Mouse (Mus musculus) forebrain, embryonic 13.5 days (tissue): ENCODE results near the gene Mif. TPM values are rescaled to one million over a fixed set of nuclear protein-coding genes. Genes with fewer than 3 reads are reported as not detected.
A peak's percentile ranks its signal among the peaks of the same experiment; 100 is the strongest.
"Not testable (repeated sequence)": the region's sequence is repeated elsewhere in the genome, so short reads cannot be mapped to it uniquely, and the experiment has no call there.

Experiments
- ATAC-seq: fragments of 200-750 bp; cut with Nextera tagmentation; 2 replicates; pipeline ENCODE4 v1.8.0; 2017
- H3K27ac ChIP-seq: fragments of 300-500 bp; sonication (generic); 2 replicates; pipeline ENCODE4 v1.5.1; 2015; ENCODE audit warnings: inconsistent platforms, mild to moderate bottlenecking, moderate library complexity
- H3K27me3 ChIP-seq: fragments of 300-500 bp; sonication (generic); 2 replicates; pipeline ENCODE4 v1.6.1; 2015; ENCODE audit warnings: mild to moderate bottlenecking, inconsistent platforms
- H3K36me3 ChIP-seq: fragments of 300-500 bp; sonication (generic); 2 replicates; pipeline ENCODE4 v1.6.1; 2015; ENCODE audit warnings: mild to moderate bottlenecking, inconsistent platforms; ENCODE audit not compliant: poor library complexity, severe bottlenecking
- H3K4me1 ChIP-seq: fragments of 300-500 bp; sonication (generic); 2 replicates; pipeline ENCODE4 v1.6.1; 2015; ENCODE audit warnings: inconsistent platforms
- H3K4me2 ChIP-seq: fragments of 300-500 bp; sonication (generic); 2 replicates; pipeline ENCODE4 v1.6.1; 2015; ENCODE audit warnings: inconsistent platforms, mild to moderate bottlenecking, moderate library complexity
- H3K4me3 ChIP-seq: fragments of 300-500 bp; sonication (generic); 2 replicates; pipeline ENCODE4 v1.5.1; 2015; ENCODE audit warnings: mild to moderate bottlenecking, inconsistent platforms
- H3K9ac ChIP-seq: fragments of 300-500 bp; sonication (generic); 2 replicates; pipeline ENCODE4 v1.6.1; 2015; ENCODE audit warnings: mild to moderate bottlenecking, inconsistent platforms
- H3K9me3 ChIP-seq: fragments of 300-500 bp; sonication (generic); replicated peaks from 2 replicates; pipeline ENCODE4 v1.6.1; 2016; ENCODE audit warnings: inconsistent platforms
- WGBS: fragments of 180-500 bp; shearing (Covaris S2); methylation state at CpG from one replicate; pipeline ENCODE4 v1.1.7; 2015; 5-methylcytosine and 5-hydroxymethylcytosine counted together
- polyA plus RNA-seq: library from polyadenylated mRNA; unstranded; fragments of >200 nt; fragmentation: Nextera tagmentation; extraction: Ambion mirVana; gene quantifications from 2 replicates; pipeline ENCODE4 v1.2.1, GENCODE M21; 2015

Gene Mif
- polyA plus RNA-seq, 1 experiment from 2014 or later: 1,962 TPM

DNA sequence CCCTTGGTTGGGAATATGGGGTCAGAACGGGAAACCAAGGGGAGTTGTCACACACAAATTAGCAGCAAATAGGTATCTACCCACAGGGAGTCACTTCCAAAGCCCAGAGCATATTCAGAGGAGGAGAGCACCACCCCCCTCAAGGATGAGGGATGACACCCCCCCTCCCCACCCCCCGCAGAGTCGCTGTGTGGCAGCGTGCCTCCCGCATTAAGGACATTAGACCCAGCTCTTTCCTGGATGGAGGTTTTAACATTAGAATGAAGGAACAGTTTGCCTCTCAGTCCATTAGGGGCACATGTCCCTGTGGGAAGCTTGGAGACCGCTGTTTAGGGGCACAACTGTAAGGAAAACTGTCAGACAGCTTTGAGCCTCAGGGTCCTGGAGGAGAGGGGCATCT is 9.0 kb downstream of the Mif start:
- no peaks in the 10 kb centered on the region for H3K27me3 ChIP-seq
- peaks cover 13% of the 10 kb centered on the region for H3K4me1 ChIP-seq
- H3K36me3 ChIP-seq: 0 out of 2 replicates have a peak, but pooled peaks cover 3% of the 10 kb centered on the region
- no peak overlapping the region for H3K27ac ChIP-seq
- H3K9ac ChIP-seq: peak overlapping the region; percentile 3; the same call in 1 of the 2 replicates
- no peak for ATAC-seq
- 7% methylated on average over 6 of the region's 6 CpGs for WGBS
- H3K4me2 ChIP-seq: no peak overlapping the region
- no peaks in the 10 kb centered on the region for H3K9me3 ChIP-seq
- no peak overlapping the region for H3K4me3 ChIP-seq

DNA sequence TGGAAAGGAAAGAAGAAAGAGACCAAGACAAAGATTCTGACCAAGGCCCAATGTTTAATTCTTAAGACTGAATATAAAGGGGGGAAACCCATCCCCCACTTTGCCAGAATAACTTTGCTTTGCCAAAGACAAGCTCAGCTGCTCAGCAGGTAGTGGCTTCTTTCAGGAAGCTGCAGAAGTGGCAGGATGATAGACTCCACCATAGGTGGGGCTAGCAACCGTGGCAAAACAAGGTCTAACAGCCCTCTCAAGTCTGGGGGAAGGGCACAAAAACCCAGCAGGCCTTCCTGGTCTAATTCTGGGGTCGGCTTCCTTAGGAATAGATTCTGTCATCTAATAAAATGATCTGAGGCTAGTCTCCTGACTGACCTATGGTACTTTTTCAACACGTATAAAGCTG is 11.7 kb downstream of the Mif start:
- Histone ChIP-seq H3K9me3 (no peaks in the 10 kb centered on the region), H3K4me1 (peaks cover 13% of the 10 kb centered on the region), H3K4me3 (no peak overlapping the region), H3K9ac (no peak overlapping the region), H3K4me2 (no peak overlapping the region), H3K27ac (no peak overlapping the region), H3K27me3 (no peaks in the 10 kb centered on the region), H3K36me3 (no peaks in the 10 kb centered on the region)
- WGBS: 35% methylated on average over 3 of the region's 3 CpGs
- ATAC-seq: no peak

DNA sequence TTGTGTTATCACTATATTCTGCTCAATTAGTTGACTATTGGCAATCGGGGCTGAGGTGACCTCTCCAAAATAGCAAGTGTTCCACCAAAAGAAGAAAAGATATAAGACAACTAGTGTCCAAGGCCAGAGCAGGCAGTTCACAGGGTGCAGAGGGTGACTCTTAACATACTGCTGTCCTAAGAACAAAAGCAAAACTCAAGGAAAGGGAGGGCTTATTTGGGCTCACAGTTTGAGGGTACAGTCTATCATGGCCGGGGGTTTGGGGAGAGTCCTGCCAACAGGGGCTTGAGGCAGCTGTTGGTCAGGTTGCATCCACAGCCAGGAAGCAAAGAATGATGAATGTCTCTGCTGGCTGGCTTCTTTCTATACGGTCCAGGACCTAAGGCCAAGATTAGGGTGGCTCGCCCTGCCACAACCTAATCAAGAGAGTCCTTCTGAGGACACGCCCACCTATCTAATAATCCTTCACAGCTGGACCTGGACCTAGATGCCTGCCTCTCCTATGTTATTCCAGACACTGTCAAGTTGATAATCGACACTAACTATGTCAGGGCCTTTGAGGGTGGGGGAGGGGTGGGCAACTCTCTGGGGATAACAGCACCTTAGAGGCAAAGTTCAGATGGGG is 14.6 kb downstream of the Mif start:
- Histone ChIP-seq H3K9ac (no peak overlapping the region), H3K27ac (no peak overlapping the region), H3K4me1 (no peaks in the 10 kb centered on the region; the same call in 1 of the 2 replicates), H3K4me2 (no peak overlapping the region), H3K27me3 (no peaks in the 10 kb centered on the region), H3K36me3 (no peaks in the 10 kb centered on the region), H3K9me3 (no peaks in the 10 kb centered on the region), H3K4me3 (no peak overlapping the region)
- 78% methylated on average over 6 of the region's 6 CpGs for WGBS
- ATAC-seq: no peak

DNA sequence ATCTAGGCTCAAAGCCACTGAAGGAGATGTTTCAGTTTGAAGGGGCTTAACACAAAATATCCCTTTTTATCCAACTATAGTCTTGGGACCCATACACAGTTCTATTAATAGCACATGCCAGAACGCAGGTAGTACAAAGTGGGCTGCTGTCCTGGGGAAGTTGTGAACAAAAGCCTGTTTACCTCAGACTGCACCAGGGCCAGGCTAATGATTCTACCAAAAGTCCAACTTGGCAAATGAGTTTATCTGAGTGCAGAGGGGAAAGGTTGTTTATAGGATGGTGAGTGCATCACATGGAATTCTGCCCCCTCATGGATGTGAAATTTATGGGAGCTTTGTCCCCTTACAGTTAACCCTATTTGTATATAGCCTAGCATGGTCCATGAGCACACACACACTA is 15.2 kb downstream of the Mif start:
- no peak for ATAC-seq
- Histone ChIP-seq H3K9me3 (no peaks in the 10 kb centered on the region), H3K4me1 (no peaks in the 10 kb centered on the region; the same call in 1 of the 2 replicates), H3K4me2 (no peak overlapping the region), H3K27me3 (no peaks in the 10 kb centered on the region), H3K27ac (no peak overlapping the region), H3K36me3 (no peaks in the 10 kb centered on the region), H3K9ac (no peak overlapping the region), H3K4me3 (no peak overlapping the region)
- 68% methylated on average over 1 of the region's 1 CpGs for WGBS

DNA sequence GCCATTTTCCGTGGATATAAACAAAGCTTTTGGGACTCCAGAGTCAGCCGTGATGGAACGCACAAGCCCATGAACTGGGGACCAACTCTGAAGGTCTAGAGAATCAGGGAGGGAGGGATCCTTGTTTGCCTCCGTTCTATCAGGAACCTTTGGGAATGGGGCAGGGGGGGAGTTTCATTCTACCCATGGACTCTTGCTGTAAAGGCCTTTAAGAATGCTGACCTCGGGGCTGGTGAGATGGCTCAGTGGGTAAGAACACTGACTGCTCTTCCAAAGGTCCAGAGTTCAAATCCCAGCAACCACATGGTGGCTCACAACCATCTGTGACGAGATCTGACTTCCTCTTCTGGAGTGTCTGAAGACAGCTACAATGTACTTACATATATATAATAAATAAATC is 16.1 kb downstream of the Mif start:
- H3K9me3 ChIP-seq, ATAC-seq, H3K27ac ChIP-seq, H3K4me3 ChIP-seq, H3K4me1 ChIP-seq, H3K27me3 ChIP-seq, H3K36me3 ChIP-seq, H3K9ac ChIP-seq, H3K4me2 ChIP-seq: not testable (repeated sequence)
- WGBS: 78% methylated on average over 6 of the region's 6 CpGs

DNA sequence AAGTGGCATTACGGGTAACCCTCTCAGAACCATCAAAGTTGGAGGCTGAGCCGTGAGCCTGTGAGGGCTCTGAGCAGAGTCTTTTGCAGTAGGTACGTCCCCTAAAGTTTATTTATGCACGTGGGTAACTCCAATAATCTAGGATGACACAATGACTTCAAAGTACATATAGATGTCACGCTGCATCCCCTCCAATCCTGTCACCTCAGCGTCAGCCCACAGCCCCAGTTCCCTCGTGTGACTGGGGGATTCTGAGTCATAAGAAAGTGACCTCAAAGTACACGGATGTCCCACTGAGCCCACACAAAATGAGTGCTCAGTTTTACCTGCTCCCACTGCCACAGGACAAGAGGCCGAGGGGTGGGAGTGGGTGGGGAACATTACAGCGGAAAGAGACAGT is 20.9 kb downstream of the Mif start:
- Histone ChIP-seq H3K27me3 (peaks cover 13% of the 10 kb centered on the region), H3K9ac (no peak overlapping the region), H3K27ac (no peak overlapping the region), H3K36me3 (no peaks in the 10 kb centered on the region), H3K4me2 (no peak overlapping the region), H3K4me3 (no peak overlapping the region), H3K4me1 (peaks cover 30% of the 10 kb centered on the region), H3K9me3 (no peaks in the 10 kb centered on the region)
- 88% methylated on average over 10 of the region's 10 CpGs for WGBS
- ATAC-seq: no peak

DNA sequence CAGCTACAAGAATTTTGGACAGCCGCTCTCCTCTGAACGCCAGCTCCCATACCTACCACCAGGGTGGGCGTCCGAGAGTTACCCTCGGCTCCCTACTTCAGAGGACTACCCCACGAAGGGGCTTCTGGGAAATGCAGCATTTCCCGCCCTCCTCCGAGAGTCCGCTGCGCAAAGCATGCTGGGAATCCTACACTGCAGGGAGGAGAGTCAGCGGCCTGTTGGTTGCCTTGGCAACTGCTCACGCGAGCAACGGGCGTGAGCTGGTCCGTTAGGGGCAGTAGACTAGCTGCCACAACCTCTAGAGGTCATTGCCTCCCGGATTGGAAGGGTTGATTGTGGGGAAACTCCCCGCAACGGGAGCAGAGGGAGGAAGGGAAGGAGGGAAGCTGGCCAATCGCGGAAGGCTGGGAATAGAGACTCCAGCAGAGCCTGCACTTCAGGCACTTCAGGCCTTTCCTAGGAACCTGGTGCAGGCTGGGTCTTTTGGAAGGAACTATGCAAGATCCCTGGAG is 22.7 kb downstream of the Mif start, which contains the start of gene Gstt2:
Gstt2 (minus strand) TSS at position 177 of the 512 bp plus-strand sequence.
- ATAC-seq: peak; percentile 88

DNA sequence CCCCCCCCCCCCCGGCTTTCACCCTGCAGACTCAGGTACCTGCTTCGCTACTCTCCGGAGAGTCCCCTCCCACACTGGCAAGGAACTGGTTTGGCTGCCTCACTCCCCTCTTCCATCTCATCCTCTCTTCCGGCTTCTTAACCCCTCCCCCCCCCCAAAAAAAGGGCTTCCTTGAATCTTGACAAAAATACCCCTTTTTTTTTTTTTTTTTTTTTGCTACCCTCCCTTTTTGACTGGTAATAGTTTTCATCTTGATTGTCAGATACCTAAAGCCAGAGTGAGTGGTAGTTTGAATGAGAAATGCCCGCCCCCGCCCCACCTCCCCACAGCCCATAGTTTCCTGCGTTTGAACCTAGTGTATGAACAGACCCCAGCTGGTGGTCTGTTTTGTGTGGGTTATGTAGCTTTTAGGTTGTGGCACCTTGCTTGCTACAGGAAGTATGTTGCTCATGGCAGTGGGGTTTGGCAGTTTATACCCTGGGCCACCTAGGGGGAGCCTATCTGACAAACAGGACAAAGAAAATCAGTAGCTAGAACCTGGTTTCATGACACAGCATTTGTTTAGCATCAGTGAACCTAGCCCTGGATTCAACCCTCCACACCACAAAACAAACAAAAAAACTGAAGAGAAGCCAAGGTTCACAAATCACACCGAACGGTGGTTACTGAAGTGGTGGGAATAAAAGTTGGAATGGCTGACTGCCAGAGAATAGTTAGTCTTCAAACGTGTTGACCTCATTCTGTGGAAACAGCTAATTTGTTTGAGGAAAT is 24.1 kb downstream of the Mif start:
- H3K4me2 ChIP-seq: peak overlapping the region; percentile 53
- peak overlapping the region; percentile 22 for H3K4me3 ChIP-seq
- H3K4me1 ChIP-seq: peaks cover 37% of the 10 kb centered on the region
- 0 out of 2 replicates have a peak, but pooled peaks have one; percentile 3 for ATAC-seq
- 35% methylated on average over 6 of the region's 10 CpGs for WGBS
- H3K36me3 ChIP-seq: no peaks in the 10 kb centered on the region
- H3K27me3 ChIP-seq: peaks cover 32% of the 10 kb centered on the region
- H3K9ac ChIP-seq: no peak overlapping the region
- H3K9me3 ChIP-seq: no peaks in the 10 kb centered on the region
- H3K27ac ChIP-seq: no peak overlapping the region

More for the DNA sequence above, 22.7 kb downstream of the Mif start, which contains the start of gene Gstt2:
- H3K27ac ChIP-seq: peak within 1 kb of the TSS; percentile 57
- peak within 1 kb of the TSS; percentile 69 for H3K4me2 ChIP-seq
- H3K4me1 ChIP-seq: peaks cover 37% of the 10 kb centered on the region
- no peaks in the 10 kb centered on the region for H3K9me3 ChIP-seq
- WGBS: under 1% methylated on average over 21 of the region's 21 CpGs
- peak within 1 kb of the TSS; percentile 42 for H3K4me3 ChIP-seq
- H3K36me3 ChIP-seq: no peaks in the 10 kb centered on the region
- peak within 1 kb of the TSS; percentile 50 for H3K9ac ChIP-seq
- peaks cover 30% of the 10 kb centered on the region for H3K27me3 ChIP-seq

DNA sequence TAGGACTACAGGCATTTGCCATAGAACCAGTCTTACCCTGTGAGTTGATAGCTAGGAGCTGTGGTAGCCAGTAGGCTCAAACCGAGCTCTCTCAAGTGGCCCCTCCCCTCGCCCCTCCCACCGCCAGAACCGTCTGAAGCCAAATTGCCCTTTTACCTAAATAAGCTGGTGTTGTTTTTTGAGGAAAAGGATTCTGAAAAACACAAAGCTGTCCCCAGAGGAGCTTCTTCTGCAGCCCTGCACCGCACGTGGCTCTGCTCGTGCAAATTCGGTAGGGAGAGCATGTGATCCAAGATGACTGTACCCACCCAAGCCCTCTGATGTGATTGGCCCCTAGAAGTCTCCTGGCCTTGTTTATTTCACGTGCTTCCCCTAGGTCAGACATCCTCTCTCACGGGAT is 24.7 kb downstream of the Mif start:
- Histone ChIP-seq H3K9me3 (no peaks in the 10 kb centered on the region), H3K4me3 (peak overlapping the region; percentile 22), H3K4me2 (peak overlapping the region; percentile 53), H3K4me1 (peaks cover 37% of the 10 kb centered on the region), H3K9ac (no peak overlapping the region), H3K36me3 (no peaks in the 10 kb centered on the region), H3K27ac (no peak overlapping the region), H3K27me3 (peaks cover 32% of the 10 kb centered on the region)
- WGBS: 2% methylated on average over 10 of the region's 10 CpGs
- ATAC-seq: 0 out of 2 replicates have a peak, but pooled peaks have one; percentile 50

DNA sequence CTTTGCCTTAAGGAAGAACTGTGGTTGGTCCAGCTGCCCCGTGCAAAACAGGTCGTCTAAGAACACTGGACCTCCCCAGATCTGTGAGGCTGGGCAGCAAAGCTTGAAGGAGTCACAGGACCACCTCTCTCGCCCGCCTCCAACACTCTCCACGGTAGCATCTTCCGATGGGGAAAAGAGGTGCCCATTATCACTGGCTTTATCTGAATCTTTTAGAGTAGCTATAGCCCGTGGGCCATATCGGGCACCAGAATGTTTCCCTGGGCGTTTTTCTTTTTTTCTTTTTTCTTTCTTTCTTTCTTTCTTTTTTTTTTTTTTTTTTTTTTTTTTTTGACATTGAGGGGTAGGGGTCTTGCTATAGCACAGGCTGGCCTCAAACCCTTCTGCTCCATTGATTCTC is 25.3 kb downstream of the Mif start:
- Histone ChIP-seq H3K9me3 (no peaks in the 10 kb centered on the region), H3K4me3 (peak overlapping the region; percentile 37), H3K27ac (no peak overlapping the region), H3K9ac (peak overlapping the region; percentile 58), H3K27me3 (peaks cover 32% of the 10 kb centered on the region), H3K4me1 (peaks cover 37% of the 10 kb centered on the region), H3K4me2 (peak overlapping the region; percentile 62), H3K36me3 (no peaks in the 10 kb centered on the region)
- no peak for ATAC-seq
- 19% methylated on average over 9 of the region's 9 CpGs for WGBS

DNA sequence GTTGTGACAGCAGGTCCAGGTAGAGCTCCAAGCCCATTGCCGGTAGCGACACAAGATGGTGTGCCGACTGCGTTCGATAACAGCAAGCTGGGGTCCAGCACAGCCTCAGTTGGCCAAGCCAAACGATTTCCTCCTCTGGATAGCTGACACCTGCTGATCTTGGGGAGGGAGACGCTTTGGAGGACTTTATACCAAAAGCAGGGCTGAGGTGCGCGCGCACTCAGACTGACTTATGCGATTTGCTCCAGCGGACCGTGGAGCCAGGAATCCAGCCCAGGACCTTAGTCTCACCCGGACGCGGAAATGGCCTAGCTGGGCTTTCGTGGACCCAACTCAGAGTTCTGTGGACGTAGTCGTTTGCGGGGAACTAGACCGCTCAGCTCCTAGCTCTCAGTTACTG is 25.8 kb downstream of the Mif start:
- Histone ChIP-seq H3K9me3 (no peaks in the 10 kb centered on the region), H3K36me3 (no peaks in the 10 kb centered on the region), H3K27me3 (peaks cover 32% of the 10 kb centered on the region), H3K4me3 (peak overlapping the region; percentile 37), H3K4me2 (peak overlapping the region; percentile 62), H3K27ac (no peak overlapping the region), H3K4me1 (peaks cover 37% of the 10 kb centered on the region), H3K9ac (peak overlapping the region; percentile 58)
- WGBS: 2% methylated on average over 21 of the region's 21 CpGs
- ATAC-seq: no peak

DNA sequence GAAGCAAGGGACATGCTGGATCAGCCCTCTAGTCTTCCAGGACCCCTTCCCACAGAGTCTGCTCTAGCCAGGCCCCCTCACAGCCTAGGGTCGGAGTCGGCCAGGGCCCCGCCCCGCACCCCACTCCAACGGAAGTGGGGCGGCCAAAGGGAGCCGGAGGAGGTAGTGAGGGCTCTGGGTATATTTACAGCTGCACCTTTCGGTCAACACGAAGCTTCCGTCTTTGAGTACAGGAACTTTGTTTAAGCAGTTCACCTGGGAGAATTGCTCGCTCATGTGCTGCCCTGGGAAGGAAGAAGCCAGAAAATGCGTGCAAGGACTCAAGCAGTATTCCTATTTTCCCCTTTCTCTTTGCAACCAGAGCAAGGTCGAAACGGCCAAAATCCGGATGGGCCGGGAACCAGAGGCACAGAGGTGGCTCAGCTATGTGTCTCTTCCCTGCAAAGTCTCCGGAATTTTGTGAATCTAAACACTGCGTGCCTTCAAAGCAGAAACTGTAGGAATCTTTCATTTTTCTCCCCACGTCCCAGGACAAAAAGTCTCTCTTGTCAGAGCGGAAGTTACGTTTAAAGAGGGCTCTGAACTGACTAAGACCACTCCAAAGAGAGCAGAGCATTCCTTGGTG is 26.5 kb downstream of the Mif start:
- Histone ChIP-seq H3K4me3 (peak overlapping the region; percentile 37), H3K36me3 (no peaks in the 10 kb centered on the region), H3K9me3 (no peaks in the 10 kb centered on the region), H3K27me3 (peaks cover 32% of the 10 kb centered on the region), H3K9ac (peak overlapping the region; percentile 58; the same call in 1 of the 2 replicates), H3K4me1 (peaks cover 37% of the 10 kb centered on the region), H3K4me2 (peak overlapping the region; percentile 62), H3K27ac (no peak overlapping the region)
- ATAC-seq: no peak
- 18% methylated on average over 21 of the region's 21 CpGs for WGBS
